Mouse (Mus musculus) embryonic facial prominence, embryonic 11.5 days (tissue): ENCODE data around the gene Ercc6l. TPM values are rescaled to one million over a fixed set of nuclear protein-coding genes. Genes with fewer than 3 reads are reported as not detected.
"Not testable (repeated sequence)": the region's sequence is repeated elsewhere in the genome, so short reads cannot be mapped to it uniquely, and the experiment has no call there.

ENCODE experiments used
- ATAC-seq: fragments of 200-750 bp; cut with Nextera tagmentation; replicated peaks from 2 replicates; pipeline ENCODE4 v1.8.0; 2017; ENCODE audit warnings: low read depth; ENCODE audit not compliant: insufficient number of reproducible peaks, low FRiP score, low TSS enrichment
- DNase-seq: peaks from one replicate; pipeline ENCODE4 v3.0.0-alpha.2; 2015; ENCODE audit warnings: low spot score
- H3K27ac ChIP-seq: fragments of 300-500 bp; sonication (generic); replicated peaks from 2 replicates; pipeline ENCODE4 v1.5.1; 2014; ENCODE audit warnings: mild to moderate bottlenecking, low read depth, low read length, control low read depth
- H3K27me3 ChIP-seq: fragments of 300-500 bp; sonication (generic); 2 replicates; pipeline ENCODE4 v1.6.1; 2014; ENCODE audit warnings: mild to moderate bottlenecking, low read length, moderate library complexity, mixed read lengths; ENCODE audit not compliant: control insufficient read depth, insufficient read depth
- H3K36me3 ChIP-seq: fragments of 300-500 bp; sonication (generic); replicated peaks from 2 replicates; pipeline ENCODE4 v1.6.1; 2014; ENCODE audit warnings: low read depth, mild to moderate bottlenecking, low read length, moderate library complexity, mixed read lengths; ENCODE audit not compliant: control insufficient read depth, insufficient read depth
- H3K4me1 ChIP-seq: fragments of 300-500 bp; sonication (generic); 2 replicates; pipeline ENCODE4 v1.6.1; 2014; ENCODE audit warnings: low read length, mixed read lengths; ENCODE audit not compliant: control insufficient read depth, insufficient read depth
- H3K4me2 ChIP-seq: fragments of 300-500 bp; sonication (generic); 2 replicates; pipeline ENCODE4 v1.6.1; 2014; ENCODE audit warnings: low read depth, mild to moderate bottlenecking, control low read depth, low read length, moderate library complexity
- H3K4me3 ChIP-seq: fragments of 300-500 bp; sonication (generic); 2 replicates; pipeline ENCODE4 v1.5.1; 2014; ENCODE audit warnings: low read depth, low read length, control low read depth
- H3K9ac ChIP-seq: fragments of 300-500 bp; sonication (generic); replicated peaks from 2 replicates; pipeline ENCODE4 v1.6.1; 2014; ENCODE audit warnings: mild to moderate bottlenecking, control low read depth, low read length
- H3K9me3 ChIP-seq: fragments of 300-500 bp; sonication (generic); replicated peaks from 2 replicates; pipeline ENCODE4 v1.6.1; 2016; ENCODE audit warnings: mild to moderate bottlenecking, low read length, inconsistent platforms, mixed read lengths; ENCODE audit not compliant: control insufficient read depth
- whole genome bisulfite sequencing: fragments of 180-500 bp; shearing (Covaris S2); extraction: QIAGEN DNeasy Blood & Tissue Kit; methylation state at CpG from one replicate; pipeline ENCODE4 v1.1.7; 2014; 5-methylcytosine and 5-hydroxymethylcytosine counted together
- polyA plus RNA-seq: library from polyadenylated mRNA; unstranded; fragments of >200 nt; fragmentation: Nextera tagmentation; extraction: Ambion mirVana; gene quantifications from 2 replicates; pipeline ENCODE4 v1.2.1, GENCODE M21; 2014

Gene Ercc6l
- polyA plus RNA-seq, 1 experiment from 2014 or later: 28.5 TPM

- H3K4me2 ChIP-seq: no peak overlapping the region
- no peaks in the 10 kb centered on the region for H3K9me3 ChIP-seq
- DNase-seq: no peak
- no peak overlapping the region for H3K9ac ChIP-seq
- 44% methylated on average over 2 of the region's 2 CpGs for WGBS
- no peaks in the 10 kb centered on the region for H3K4me1 ChIP-seq
- no peak for ATAC-seq
- no peak overlapping the region for H3K27ac ChIP-seq
- no peak overlapping the region for H3K4me3 ChIP-seq
- no peaks in the 10 kb centered on the region for H3K27me3 ChIP-seq
- no peaks in the 10 kb centered on the region for H3K36me3 ChIP-seq
These were observed 2.9 kb upstream of the Ercc6l start for GRCm38 (mm10) chrX:102159778-102160177.

- no peaks in the 10 kb centered on the region for H3K4me1 ChIP-seq
- peak overlapping the region; percentile 43; the same call in 1 of the 2 replicates for H3K9ac ChIP-seq
- no peaks in the 10 kb centered on the region for H3K27me3 ChIP-seq
- no peaks in the 10 kb centered on the region for H3K36me3 ChIP-seq
- peak overlapping the region; percentile 18 for H3K4me3 ChIP-seq
- no peaks in the 10 kb centered on the region for H3K9me3 ChIP-seq
- 51% methylated on average over 5 of the region's 5 CpGs for WGBS
- peak overlapping the region; percentile 30 for H3K4me2 ChIP-seq
- no peak for DNase-seq
- no peak for ATAC-seq
- no peak overlapping the region for H3K27ac ChIP-seq
These were observed 516 bp upstream of the Ercc6l start for GRCm38 (mm10) chrX:102157423-102157791.

GRCm38 (mm10) chrX:102141157-102141556 lies 15.7 kb downstream of the Ercc6l start:
- no peaks in the 10 kb centered on the region; the same call in 1 of the 2 replicates for H3K36me3 ChIP-seq
- H3K4me2 ChIP-seq: no peak overlapping the region

GRCm38 (mm10) chrX:102121321-102121720 lies 35.6 kb downstream of the Ercc6l start:
- ATAC-seq: no peak

More at GRCm38 (mm10) chrX:102141157-102141556, 15.7 kb downstream of the Ercc6l start:
- Histone ChIP-seq H3K4me3 (no peak overlapping the region), H3K9me3 (no peaks in the 10 kb centered on the region), H3K4me1 (no peaks in the 10 kb centered on the region), H3K27me3 (no peaks in the 10 kb centered on the region), H3K9ac (no peak overlapping the region), H3K27ac (no peak overlapping the region)
- WGBS: 81% methylated on average over 1 of the region's 1 CpGs
- ATAC-seq: no peak
- DNase-seq: no peak

GRCm38 (mm10) chrX:102119042-102119864 lies 37.6 kb downstream of the Ercc6l start, which contains the start of gene Pin4:
Gene Pin4 (plus strand): TSS chrX:102119447.
- H3K27ac ChIP-seq: no peak within 1 kb of the TSS
- H3K36me3 ChIP-seq: no peaks in the 10 kb centered on the region
- ATAC-seq (peak; percentile 99), DNase-seq (peak; percentile 95)
- peak within 1 kb of the TSS; percentile 59 for H3K9ac ChIP-seq
- H3K4me3 ChIP-seq: peak within 1 kb of the TSS; percentile 56
- WGBS: 12% methylated on average over 30 of the region's 30 CpGs
- peak within 1 kb of the TSS; percentile 43 for H3K4me2 ChIP-seq
- H3K27me3 ChIP-seq: no peaks in the 10 kb centered on the region
- H3K9me3 ChIP-seq: no peaks in the 10 kb centered on the region
- no peaks in the 10 kb centered on the region for H3K4me1 ChIP-seq

More at GRCm38 (mm10) chrX:102121321-102121720, 35.6 kb downstream of the Ercc6l start:
- DNase-seq: no peak
- Histone ChIP-seq H3K27ac (no peak overlapping the region), H3K27me3 (no peaks in the 10 kb centered on the region), H3K4me1 (no peaks in the 10 kb centered on the region), H3K4me2 (no peak overlapping the region), H3K9ac (no peak overlapping the region), H3K9me3 (no peaks in the 10 kb centered on the region), H3K4me3 (no peak overlapping the region), H3K36me3 (no peaks in the 10 kb centered on the region; the same call in 1 of the 2 replicates)
- 90% methylated on average over 2 of the region's 2 CpGs for WGBS

GRCm38 (mm10) chrX:102115676-102116075 lies 41.2 kb downstream of the Ercc6l start:
- Histone ChIP-seq H3K27ac (no peak overlapping the region), H3K36me3 (no peaks in the 10 kb centered on the region)
- DNase-seq: no peak

GRCm38 (mm10) chrX:102109349-102109748 lies 47.5 kb downstream of the Ercc6l start:
- 79% methylated on average over 5 of the region's 5 CpGs for WGBS

More at GRCm38 (mm10) chrX:102115676-102116075, 41.2 kb downstream of the Ercc6l start:
- H3K4me1 ChIP-seq: no peaks in the 10 kb centered on the region
- H3K27me3 ChIP-seq: no peaks in the 10 kb centered on the region
- WGBS: 52% methylated on average over 4 of the region's 4 CpGs
- no peaks in the 10 kb centered on the region for H3K9me3 ChIP-seq
- no peak overlapping the region for H3K4me3 ChIP-seq
- H3K9ac ChIP-seq: no peak overlapping the region
- H3K4me2 ChIP-seq: no peak overlapping the region
- ATAC-seq: no peak

GRCm38 (mm10) chrX:102103830-102104229 lies 53.1 kb downstream of the Ercc6l start:
- 66% methylated on average over 2 of the region's 2 CpGs for WGBS
- H3K4me3 ChIP-seq, H3K4me1 ChIP-seq, H3K4me2 ChIP-seq, H3K27ac ChIP-seq, H3K9ac ChIP-seq, H3K27me3 ChIP-seq, ATAC-seq, H3K36me3 ChIP-seq, DNase-seq, H3K9me3 ChIP-seq: not testable (repeated sequence)

More at GRCm38 (mm10) chrX:102109349-102109748, 47.5 kb downstream of the Ercc6l start:
- not testable (repeated sequence) for H3K4me1 ChIP-seq, H3K4me2 ChIP-seq, H3K27me3 ChIP-seq, ATAC-seq, DNase-seq, H3K36me3 ChIP-seq, H3K9me3 ChIP-seq, H3K4me3 ChIP-seq, H3K27ac ChIP-seq, H3K9ac ChIP-seq
